Mouse (Mus musculus): Measurements from ENCODE around the gene Dtl. TPM values are rescaled to one million over a fixed set of nuclear protein-coding genes. Genes with fewer than 3 reads are reported as not detected.

The Dtl gene
- 75.6 and 78.7 TPM in 2 replicates for polyA plus RNA-seq (2016; fragmentation: Nextera tagmentation; extraction: Ambion mirVana)

GRCm38 (mm10) chr1:191575458-191576247 is at the start of gene Dtl, which contains the start of gene Ints7:
TSS of gene Dtl (minus strand) at chr1:191575544.
TSS of gene Ints7 (plus strand) at chr1:191575636.
- Histone ChIP-seq H3K4me2 (replicated peaks) (peak within 1 kb of the TSS; percentile 80), H3K9ac (peak within 1 kb of the TSS; percentile 85), H3K27ac (peak within 1 kb of the TSS; percentile 95), H3K36me3 (peaks cover 9% of the 10 kb centered on the region), H3K4me3 (peak within 1 kb of the TSS; percentile 83), H3K27me3 (no peaks in the 10 kb centered on the region), H3K9me3 (0 out of 2 replicates have a peak, but pooled peaks cover 2% of the 10 kb centered on the region), H3K4me1 (peaks cover 28% of the 10 kb centered on the region)
- ATAC-seq (ENCODE audit: insufficient number of reproducible peaks, insufficient read depth, low FRiP score, low TSS enrichment): peak; percentile 99
- under 1% methylated on average over 70 of the region's 70 CpGs for WGBS

- Histone ChIP-seq H3K27ac (no peak overlapping the region), H3K27me3 (no peaks in the 10 kb centered on the region), H3K9me3 (no peaks in the 10 kb centered on the region), H3K36me3 (peaks cover 26% of the 10 kb centered on the region), H3K9ac (no peak overlapping the region), H3K4me2 (replicated peaks) (no peak overlapping the region), H3K4me3 (no peak overlapping the region), H3K4me1 (no peaks in the 10 kb centered on the region)
- WGBS: 68% methylated on average over 6 of the region's 6 CpGs
- ATAC-seq (ENCODE audit: insufficient number of reproducible peaks, insufficient read depth, low FRiP score, low TSS enrichment): no peak
Measured at GRCm38 (mm10) chr1:191625026-191625425, 49.7 kb upstream of the Dtl start.

- Histone ChIP-seq H3K27ac (no peak overlapping the region), H3K9ac (no peak overlapping the region), H3K27me3 (no peaks in the 10 kb centered on the region), H3K4me1 (no peaks in the 10 kb centered on the region), H3K4me3 (no peak overlapping the region), H3K4me2 (replicated peaks) (no peak overlapping the region), H3K9me3 (no peaks in the 10 kb centered on the region), H3K36me3 (peaks cover 31% of the 10 kb centered on the region)
- 65% methylated on average over 6 of the region's 6 CpGs for WGBS
- ATAC-seq (ENCODE audit: insufficient number of reproducible peaks, insufficient read depth, low FRiP score, low TSS enrichment): 0 out of 2 replicates have a peak, but pooled peaks have one; percentile 30
Measured at GRCm38 (mm10) chr1:191624492-191624891, 49.1 kb upstream of the Dtl start.

GRCm38 (mm10) chr1:191622801-191623200 is 47.5 kb upstream of the Dtl start:
- Histone ChIP-seq H3K4me3 (no peak overlapping the region), H3K4me2 (replicated peaks) (no peak overlapping the region), H3K36me3 (peaks cover 47% of the 10 kb centered on the region), H3K27me3 (no peaks in the 10 kb centered on the region), H3K27ac (no peak overlapping the region), H3K4me1 (no peaks in the 10 kb centered on the region), H3K9me3 (no peaks in the 10 kb centered on the region), H3K9ac (no peak overlapping the region)
- no peak for ATAC-seq (ENCODE audit: insufficient number of reproducible peaks, insufficient read depth, low FRiP score, low TSS enrichment)
- WGBS: 93% methylated on average over 8 of the region's 8 CpGs

- no peak for ATAC-seq (ENCODE audit: insufficient number of reproducible peaks, insufficient read depth, low FRiP score, low TSS enrichment)
- H3K27me3 ChIP-seq: no peaks in the 10 kb centered on the region
- H3K9ac ChIP-seq: no peak overlapping the region
- no peak overlapping the region for H3K27ac ChIP-seq
- peaks cover 64% of the 10 kb centered on the region for H3K36me3 ChIP-seq
- H3K9me3 ChIP-seq: no peaks in the 10 kb centered on the region
- WGBS: 95% methylated on average over 8 of the region's 8 CpGs
- no peak overlapping the region for H3K4me3 ChIP-seq
- H3K4me2 ChIP-seq (replicated peaks): no peak overlapping the region
- no peaks in the 10 kb centered on the region for H3K4me1 ChIP-seq
Measured at GRCm38 (mm10) chr1:191621096-191621495, 45.8 kb upstream of the Dtl start.

GRCm38 (mm10) chr1:191618067-191618766 is 42.9 kb upstream of the Dtl start:
- Histone ChIP-seq H3K27me3 (no peaks in the 10 kb centered on the region), H3K36me3 (peaks cover 87% of the 10 kb centered on the region)

GRCm38 (mm10) chr1:191617589-191617988 is 42.2 kb upstream of the Dtl start:
- no peaks in the 10 kb centered on the region for H3K9me3 ChIP-seq
- no peak overlapping the region for H3K9ac ChIP-seq
- H3K4me1 ChIP-seq: no peaks in the 10 kb centered on the region
- no peak overlapping the region for H3K4me2 ChIP-seq (replicated peaks)
- peaks cover 90% of the 10 kb centered on the region for H3K36me3 ChIP-seq
- no peak overlapping the region for H3K27ac ChIP-seq
- H3K4me3 ChIP-seq: no peak overlapping the region
- no peak for ATAC-seq (ENCODE audit: insufficient number of reproducible peaks, insufficient read depth, low FRiP score, low TSS enrichment)
- H3K27me3 ChIP-seq: no peaks in the 10 kb centered on the region
- WGBS: 92% methylated on average over 3 of the region's 3 CpGs

More at GRCm38 (mm10) chr1:191618067-191618766, 42.9 kb upstream of the Dtl start:
- Histone ChIP-seq H3K9me3 (no peaks in the 10 kb centered on the region), H3K4me3 (no peak overlapping the region), H3K27ac (no peak overlapping the region), H3K9ac (no peak overlapping the region), H3K4me1 (no peaks in the 10 kb centered on the region), H3K4me2 (replicated peaks) (no peak overlapping the region)
- no peak for ATAC-seq (ENCODE audit: insufficient number of reproducible peaks, insufficient read depth, low FRiP score, low TSS enrichment)
- 93% methylated on average over 12 of the region's 12 CpGs for WGBS

GRCm38 (mm10) chr1:191616245-191616644 is 40.9 kb upstream of the Dtl start:
- Histone ChIP-seq H3K27ac (no peak overlapping the region), H3K27me3 (no peaks in the 10 kb centered on the region), H3K36me3 (peaks cover 89% of the 10 kb centered on the region), H3K4me3 (no peak overlapping the region), H3K9ac (no peak overlapping the region), H3K9me3 (no peaks in the 10 kb centered on the region), H3K4me1 (no peaks in the 10 kb centered on the region), H3K4me2 (replicated peaks) (no peak overlapping the region)
- 92% methylated on average over 8 of the region's 8 CpGs for WGBS
- ATAC-seq (ENCODE audit: insufficient number of reproducible peaks, insufficient read depth, low FRiP score, low TSS enrichment): no peak

GRCm38 (mm10) chr1:191612877-191613276 is 37.5 kb upstream of the Dtl start:
- Histone ChIP-seq H3K27ac (no peak overlapping the region), H3K9ac (no peak overlapping the region), H3K4me2 (replicated peaks) (no peak overlapping the region), H3K9me3 (no peaks in the 10 kb centered on the region), H3K27me3 (no peaks in the 10 kb centered on the region), H3K4me3 (no peak overlapping the region), H3K4me1 (no peaks in the 10 kb centered on the region), H3K36me3 (peaks cover 88% of the 10 kb centered on the region)
- WGBS: 89% methylated on average over 16 of the region's 16 CpGs
- ATAC-seq (ENCODE audit: insufficient number of reproducible peaks, insufficient read depth, low FRiP score, low TSS enrichment): no peak

GRCm38 (mm10) chr1:191611686-191612085 is 36.3 kb upstream of the Dtl start:
- no peak overlapping the region for H3K4me2 ChIP-seq (replicated peaks)
- H3K9ac ChIP-seq: no peak overlapping the region
- ATAC-seq (ENCODE audit: insufficient number of reproducible peaks, insufficient read depth, low FRiP score, low TSS enrichment): no peak
- H3K36me3 ChIP-seq: peaks cover 88% of the 10 kb centered on the region
- no peak overlapping the region for H3K27ac ChIP-seq
- H3K4me1 ChIP-seq: no peaks in the 10 kb centered on the region
- no peaks in the 10 kb centered on the region for H3K9me3 ChIP-seq
- H3K27me3 ChIP-seq: no peaks in the 10 kb centered on the region
- WGBS: 89% methylated on average over 9 of the region's 9 CpGs
- no peak overlapping the region for H3K4me3 ChIP-seq

- H3K27me3 ChIP-seq: no peaks in the 10 kb centered on the region
- no peak overlapping the region for H3K4me3 ChIP-seq
- no peak overlapping the region for H3K9ac ChIP-seq
- 95% methylated on average over 7 of the region's 7 CpGs for WGBS
- no peak for ATAC-seq (ENCODE audit: insufficient number of reproducible peaks, insufficient read depth, low FRiP score, low TSS enrichment)
- H3K4me1 ChIP-seq: no peaks in the 10 kb centered on the region
- no peak overlapping the region for H3K4me2 ChIP-seq (replicated peaks)
- H3K9me3 ChIP-seq: no peaks in the 10 kb centered on the region
- H3K36me3 ChIP-seq: peaks cover 87% of the 10 kb centered on the region
- H3K27ac ChIP-seq: no peak overlapping the region
Measured at GRCm38 (mm10) chr1:191610357-191610756, 35.0 kb upstream of the Dtl start.

- no peak overlapping the region for H3K9ac ChIP-seq
- WGBS: 91% methylated on average over 1 of the region's 1 CpGs
- no peaks in the 10 kb centered on the region for H3K9me3 ChIP-seq
- H3K4me1 ChIP-seq: no peaks in the 10 kb centered on the region
- H3K27me3 ChIP-seq: no peaks in the 10 kb centered on the region
- ATAC-seq (ENCODE audit: insufficient number of reproducible peaks, insufficient read depth, low FRiP score, low TSS enrichment): no peak
- H3K27ac ChIP-seq: no peak overlapping the region
- no peak overlapping the region for H3K4me3 ChIP-seq
- peaks cover 86% of the 10 kb centered on the region for H3K36me3 ChIP-seq
- H3K4me2 ChIP-seq (replicated peaks): no peak overlapping the region
Measured at GRCm38 (mm10) chr1:191609578-191609977, 34.2 kb upstream of the Dtl start.
